Mouse (Mus musculus): ENCODE measurements at regions not wholly inside any gene's neighbourhood (a gene's known extent, or its start where the extent isn't known, plus 50 kb on each side); places are given as distances from the start of the nearest gene placed in this dataset.

DNA sequence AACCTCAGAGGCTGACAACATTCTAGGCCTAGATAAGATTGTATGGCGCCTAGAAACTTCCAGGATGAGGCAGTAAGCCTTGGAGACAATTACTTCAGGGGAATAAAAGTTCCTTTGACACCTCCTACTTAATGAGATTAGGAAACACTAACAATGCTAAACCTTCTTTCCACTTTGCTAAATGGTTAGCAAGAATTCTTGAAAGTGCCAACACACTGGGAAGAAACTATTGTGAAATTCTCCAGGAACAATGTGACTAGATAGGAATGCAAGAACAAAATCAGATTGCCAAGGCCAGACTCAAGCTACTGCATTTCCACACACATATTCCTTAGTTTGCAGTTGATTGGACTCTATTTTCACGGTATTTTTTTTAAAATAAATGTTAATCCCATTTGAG lies 76.0 kb upstream of the Dpyd start:
- TF ChIP-seq CTCF (IDR thresholded peaks at IDR 0.05; ENCODE audit: low read depth): no peak
- TF ChIP-seq EP300 (optimal IDR thresholded peaks at IDR 0.05): no peak

Data from stomach, postnatal 0 days (tissue).